Comparison of ENCODE assay signal across 13 mouse cellular contexts in the genomic region with DNA sequence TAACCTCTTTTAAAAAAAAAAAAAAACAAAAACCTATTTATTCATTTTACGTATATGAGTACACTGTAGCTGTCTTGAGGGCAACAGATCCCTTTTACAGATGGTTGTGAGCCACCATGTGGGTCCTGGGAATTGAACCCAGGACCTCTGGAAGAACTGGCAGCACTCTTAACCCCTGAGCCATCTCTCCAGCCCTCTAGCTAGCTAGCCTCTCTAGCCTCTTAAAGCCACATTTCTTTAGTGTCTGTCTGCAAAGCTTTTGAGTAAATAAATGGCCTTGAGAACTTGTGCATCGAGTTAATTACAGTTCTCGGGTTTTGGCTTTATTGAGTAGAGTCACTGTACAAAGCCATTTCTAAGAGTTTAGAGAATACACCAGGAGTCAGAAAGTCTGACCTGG.
"Had no signal": no experiment of that assay in that cellular context is flagged by ENCODE, and none has a peak within 500 bp of the region (broad histone marks: within the 10 kb centered on the region; RNA-seq: fewer than 3 reads in every experiment).

No protein-coding gene starts in this region.

- H3K4me2 ChIP-seq: neural tube, embryonic 15.5 days; stomach, embryonic 15.5 days had no signal

- H3K9me3 ChIP-seq: neural tube, embryonic 15.5 days; stomach, embryonic 15.5 days had no signal

- H3K27ac ChIP-seq: neural tube, embryonic 15.5 days; stomach, embryonic 15.5 days; stomach, postnatal 0 days had no signal

- H3K4me3 ChIP-seq: neural tube, embryonic 15.5 days; stomach, embryonic 15.5 days had no signal

- DNase-seq: retina, postnatal 1 day; right cerebral cortex, postnatal 14 days; right cerebral cortex, postnatal 25 days; right cerebral cortex, postnatal 4 days; spleen, adult 18-20 months; thymus, adult 18-20 months; thymus, adult 2 months; thymus, postnatal 14 days; thymus, postnatal 25 days; thymus, postnatal 36 days had no signal

- H3K27me3 ChIP-seq: neural tube, embryonic 15.5 days; stomach, embryonic 15.5 days had no signal

- H3K9ac ChIP-seq: neural tube, embryonic 15.5 days; stomach, embryonic 15.5 days had no signal

- H3K4me1 ChIP-seq: neural tube, embryonic 15.5 days; stomach, embryonic 15.5 days had no signal
